Mouse (Mus musculus) small intestine, adult 2 months (tissue): ENCODE results near the gene Upf1. TPM values are rescaled to one million over a fixed set of nuclear protein-coding genes. Genes with fewer than 3 reads are reported as not detected.
A peak's percentile ranks its signal among the peaks of the same experiment; 100 is the strongest.

Experiments used
- H3K27ac ChIP-seq: fragments of 200-500 bp; 2 replicates; pipeline ENCODE4 v1.5.1; 2012; ENCODE audit warnings: low read depth, low read length, control low read depth, inconsistent platforms; ENCODE audit not compliant: insufficient read depth
- H3K27me3 ChIP-seq: fragments of 200-500 bp; 2 replicates; pipeline ENCODE4 v1.6.1; 2012; ENCODE audit warnings: mild to moderate bottlenecking, moderate library complexity, low read length, inconsistent platforms; ENCODE audit not compliant: control insufficient read depth, insufficient read depth
- H3K36me3 ChIP-seq: fragments of 200-500 bp; 2 replicates; pipeline ENCODE4 v1.6.1; 2012; ENCODE audit warnings: mild to moderate bottlenecking, low read length, control low read depth, inconsistent platforms; ENCODE audit not compliant: control insufficient read depth, insufficient read depth
- H3K4me1 ChIP-seq: fragments of 200-500 bp; 2 replicates; pipeline ENCODE4 v1.6.1; 2012; ENCODE audit warnings: low read length, inconsistent platforms, mixed read lengths; ENCODE audit not compliant: control insufficient read depth, insufficient read depth, insufficient read length
- H3K4me3 ChIP-seq: fragments of 200-500 bp; 2 replicates; pipeline ENCODE4 v1.5.1; 2012; ENCODE audit warnings: low read depth, mild to moderate bottlenecking, control low read depth, inconsistent platforms, low read length, moderate library complexity
- CTCF ChIP-seq: fragments of 200-500 bp; IDR thresholded peaks from 2 replicates; pipeline ENCODE4 v1.5.1; 2012; ENCODE audit warnings: low read depth, mild to moderate bottlenecking, control low read depth, inconsistent platforms, low read length, moderate library complexity, mixed read lengths; ENCODE audit not compliant: insufficient replicate concordance, insufficient read length; ENCODE audit errors: extremely low read depth
- POLR2A ChIP-seq: fragments of 200-500 bp; IDR thresholded peaks from 2 replicates; pipeline ENCODE4 v1.6.1; 2012; ENCODE audit warnings: low read depth, mild to moderate bottlenecking, control low read depth, inconsistent platforms, low read length, moderate library complexity
- WGBS: fragments of 180-500 bp; shearing (Covaris S2); methylation state at CpG from one replicate; pipeline ENCODE4 v1.1.7; 2018; 5-methylcytosine and 5-hydroxymethylcytosine counted together
- polyA plus RNA-seq: library from polyadenylated mRNA; depleted of rRNA; stranded (reverse); fragments of >200 nt; gene quantifications from 2 replicates; pipeline ENCODE4 v1.2.3, GENCODE M21; 2012

The Upf1 gene
- polyA plus RNA-seq, 1 experiment = 43.8 TPM

DNA sequence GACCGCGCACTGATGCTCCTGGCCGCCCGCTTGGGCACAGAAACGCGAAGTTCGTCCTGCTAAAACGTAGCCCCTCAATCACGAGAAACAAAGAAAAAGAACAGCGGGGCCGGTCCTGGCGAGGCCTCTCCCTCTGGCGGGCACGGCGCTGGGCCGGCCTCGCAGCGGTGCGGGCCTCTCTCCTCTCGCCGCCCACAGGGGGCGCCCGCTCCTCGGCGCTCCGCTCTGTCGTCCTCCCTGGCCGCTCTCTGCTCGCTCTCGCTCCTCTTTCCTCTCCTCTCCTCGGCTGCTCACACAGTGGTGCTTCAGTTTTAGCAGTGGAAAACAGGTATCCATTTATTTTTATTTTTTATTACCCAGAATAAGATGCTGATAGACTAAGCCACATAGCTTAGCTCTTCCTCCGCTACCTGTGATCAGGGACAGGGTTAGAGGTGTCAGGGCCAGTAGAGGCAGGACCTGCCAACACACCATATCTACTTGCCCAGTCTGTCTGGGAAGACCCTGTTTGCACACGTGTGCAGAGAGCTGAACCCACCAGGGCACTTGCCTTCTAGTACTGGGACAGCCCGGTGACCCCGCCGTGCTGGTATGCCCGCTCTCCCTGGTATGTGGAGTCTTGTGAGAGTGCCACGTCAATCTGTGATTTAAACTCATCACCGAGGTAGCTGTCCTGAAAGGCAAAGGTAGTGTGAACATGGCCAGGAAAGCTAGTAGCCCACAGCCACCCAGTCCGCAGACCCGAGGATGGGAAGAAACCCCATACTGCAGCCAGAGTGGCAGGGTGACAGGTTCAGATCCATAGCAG, 20.8 kb downstream of the Upf1 start:
- peak; percentile 56 for TF ChIP-seq CTCF
- no peak for TF ChIP-seq POLR2A
- no peaks in the 10 kb centered on the region for H3K4me1 ChIP-seq
- no peak overlapping the region for H3K27ac ChIP-seq
- H3K36me3 ChIP-seq = peaks cover 64% of the 10 kb centered on the region
- no peak overlapping the region for H3K4me3 ChIP-seq
- H3K27me3 ChIP-seq = no peaks in the 10 kb centered on the region
- WGBS = 71% methylated on average over 40 of the region's 41 CpGs

DNA sequence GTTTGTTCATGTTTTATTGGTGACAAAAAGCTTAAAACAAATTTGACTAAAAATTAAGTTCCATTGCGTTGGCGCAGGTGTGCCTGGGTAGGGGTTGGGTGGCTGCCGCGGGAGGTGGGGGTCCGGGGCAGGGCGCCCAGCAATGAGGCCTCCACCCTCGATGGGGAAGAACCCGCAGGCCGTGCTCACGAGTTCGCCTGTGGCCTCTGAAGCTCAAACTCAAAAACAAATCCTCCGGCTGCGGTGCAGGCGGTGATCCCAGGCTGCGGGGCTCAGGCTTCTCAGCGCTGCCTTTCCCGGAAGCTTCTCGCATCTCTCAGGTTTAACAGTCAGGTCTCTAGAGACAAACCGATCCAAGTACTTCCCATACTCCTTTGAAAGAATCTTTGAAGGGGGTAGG, 21.6 kb downstream of the Upf1 start:
- Histone ChIP-seq H3K27me3 (no peaks in the 10 kb centered on the region), H3K4me3 (no peak overlapping the region), H3K4me1 (no peaks in the 10 kb centered on the region), H3K36me3 (peaks cover 57% of the 10 kb centered on the region), H3K27ac (no peak overlapping the region)
- WGBS = 95% methylated on average over 19 of the region's 19 CpGs
- TF ChIP-seq CTCF (no peak), POLR2A (no peak)

GRCm38 (mm10) chr8:70330741-70331364, 22.2 kb downstream of the Upf1 start:
- no peak overlapping the region for H3K27ac ChIP-seq
- no peak overlapping the region for H3K4me3 ChIP-seq
- peaks cover 51% of the 10 kb centered on the region for H3K36me3 ChIP-seq
- 76% methylated on average over 53 of the region's 53 CpGs for WGBS
- no peaks in the 10 kb centered on the region for H3K27me3 ChIP-seq
- TF ChIP-seq CTCF = no peak
- no peak for TF ChIP-seq POLR2A
- no peaks in the 10 kb centered on the region for H3K4me1 ChIP-seq

DNA sequence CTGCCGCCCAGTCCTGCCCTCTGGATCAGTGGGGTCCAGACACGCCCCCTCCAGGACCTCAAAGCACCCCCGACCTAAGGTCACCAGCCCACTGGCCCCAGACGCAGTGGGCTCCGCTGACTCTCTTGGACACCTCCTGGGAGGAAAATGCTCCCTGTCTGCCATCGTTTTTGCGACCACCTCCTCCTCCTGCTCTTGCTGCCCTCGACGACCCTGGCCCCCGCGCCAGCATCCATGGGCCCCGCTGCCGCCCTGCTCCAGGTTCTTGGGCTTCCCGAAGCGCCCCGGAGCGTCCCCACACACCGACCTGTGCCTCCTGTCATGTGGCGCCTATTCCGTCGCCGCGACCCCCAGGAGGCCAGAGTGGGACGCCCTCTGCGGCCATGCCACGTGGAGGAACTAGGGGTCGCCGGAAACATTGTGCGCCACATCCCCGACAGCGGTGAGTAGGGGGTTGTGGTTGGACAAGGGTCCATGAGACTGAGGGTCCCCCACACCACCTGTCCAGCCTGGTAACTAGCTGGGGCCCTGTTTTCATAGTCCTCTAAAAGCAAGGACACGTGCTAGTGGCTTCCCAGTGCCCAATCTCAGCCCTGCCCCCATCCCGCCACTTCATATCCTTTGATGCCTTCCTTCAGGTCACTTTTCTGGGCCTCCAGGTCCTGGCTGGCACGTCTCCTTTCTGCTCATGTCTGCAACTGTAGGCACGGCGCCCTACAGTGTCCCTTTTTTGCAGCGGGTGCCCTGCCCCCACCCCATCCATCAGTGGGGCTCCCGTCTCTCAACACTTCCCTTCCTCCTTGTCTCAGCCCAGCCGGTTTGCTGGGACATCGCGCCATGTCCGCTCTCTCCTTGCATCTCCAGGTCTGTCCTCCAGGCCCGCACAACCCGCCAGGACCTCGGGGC, 23.0 kb downstream of the Upf1 start:
- no peak overlapping the region for H3K27ac ChIP-seq
- no peaks in the 10 kb centered on the region for H3K4me1 ChIP-seq
- TF ChIP-seq CTCF = no peak
- TF ChIP-seq POLR2A = no peak
- peaks cover 43% of the 10 kb centered on the region for H3K36me3 ChIP-seq
- H3K27me3 ChIP-seq = no peaks in the 10 kb centered on the region
- H3K4me3 ChIP-seq = no peak overlapping the region
- WGBS = 35% methylated on average over 45 of the region's 45 CpGs

DNA sequence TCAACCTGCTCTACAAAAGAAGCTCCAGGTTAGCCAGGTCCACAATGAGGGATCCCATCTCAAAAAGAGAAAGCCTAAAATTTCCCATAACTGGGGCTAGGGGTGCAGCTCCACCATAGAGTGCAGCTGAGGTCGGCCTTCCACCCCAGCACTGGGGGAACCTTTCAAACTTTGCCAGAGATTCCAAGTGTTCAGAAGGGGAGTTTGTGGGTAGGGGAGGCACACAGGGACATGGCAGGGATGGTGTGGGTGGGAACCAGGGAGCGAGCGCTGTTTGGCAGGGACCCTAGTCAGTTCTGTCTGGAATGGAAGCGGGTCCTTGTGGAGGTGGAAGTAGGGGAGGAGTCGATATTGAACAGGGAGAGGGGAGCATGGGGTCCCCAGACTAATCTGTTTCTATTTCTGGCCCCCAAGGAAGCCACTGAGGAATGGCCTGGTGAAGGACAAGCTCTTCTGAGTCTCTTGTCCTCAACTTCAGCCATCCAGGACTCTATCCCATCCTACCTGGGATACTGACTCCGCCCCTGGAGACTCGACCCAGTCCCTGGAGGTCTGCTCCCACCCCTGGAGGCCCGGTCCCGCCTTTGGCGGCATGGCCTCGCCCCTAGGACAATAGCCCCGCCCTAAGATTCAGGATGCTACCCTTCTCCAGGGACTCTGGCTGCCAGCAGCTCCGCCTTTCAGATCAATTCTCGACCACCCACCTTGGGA, 23.8 kb downstream of the Upf1 start, which contains the start of gene Gdf1:
Gene Gdf1 (plus strand): TSS at position 694 of the 711 bp plus-strand sequence.
- no peaks in the 10 kb centered on the region for H3K27me3 ChIP-seq
- no peak within 1 kb of the TSS for H3K4me3 ChIP-seq
- no peaks in the 10 kb centered on the region for H3K4me1 ChIP-seq
- H3K27ac ChIP-seq = no peak within 1 kb of the TSS
- H3K36me3 ChIP-seq = peaks cover 35% of the 10 kb centered on the region
- 33% methylated on average over 14 of the region's 14 CpGs for WGBS
- no peak for TF ChIP-seq POLR2A

- Histone ChIP-seq H3K4me3 (no peak overlapping the region), H3K27ac (no peak overlapping the region), H3K36me3 (peaks cover 17% of the 10 kb centered on the region), H3K4me1 (no peaks in the 10 kb centered on the region), H3K27me3 (no peaks in the 10 kb centered on the region)
- TF ChIP-seq POLR2A (no peak), CTCF (no peak)
- 85% methylated on average over 6 of the region's 6 CpGs for WGBS
These were observed 25.6 kb downstream of the Upf1 start for GRCm38 (mm10) chr8:70327512-70327911.
